Comparison of ENCODE assay signal across 8 mouse cellular contexts in the genomic region with DNA sequence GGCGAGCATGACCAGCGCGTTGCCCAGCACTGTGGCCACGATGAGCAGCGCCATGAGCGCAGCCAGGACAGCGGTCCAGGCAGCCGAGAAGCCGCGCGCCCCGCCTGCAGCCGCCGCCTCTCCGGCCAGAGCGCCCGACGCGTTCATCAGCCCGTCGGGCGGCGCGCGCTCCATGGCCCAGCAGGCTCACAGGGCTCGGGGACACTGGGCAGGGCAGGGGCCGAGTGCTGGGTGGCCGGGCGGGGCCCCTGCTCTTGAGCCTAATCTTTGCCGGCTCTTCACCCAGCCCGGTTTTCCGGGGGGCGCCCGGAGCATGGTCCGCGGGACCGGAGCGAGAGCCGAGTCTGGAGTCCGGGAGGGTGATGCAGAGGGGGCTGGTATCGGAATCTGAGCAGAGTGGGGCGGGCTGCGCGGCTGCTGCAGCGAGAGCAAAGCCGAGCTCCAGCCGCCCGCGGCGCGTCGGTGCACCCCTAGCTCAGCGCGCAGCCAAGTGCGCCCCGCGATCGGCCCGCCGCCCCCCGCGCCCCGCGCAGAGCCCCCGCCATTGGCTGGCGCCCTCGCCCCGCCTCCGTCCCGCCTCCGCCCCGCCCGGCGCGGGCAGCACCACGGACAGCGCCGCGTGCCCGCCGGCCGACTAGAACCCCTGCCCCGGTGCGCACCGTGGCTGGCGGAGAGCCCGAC. TPM values are rescaled to one million over a fixed set of nuclear protein-coding genes. Genes with fewer than 3 reads are reported as not detected.
DNase-seq lines count a peak whose midpoint lies in the region; ATAC-seq and TF ChIP-seq lines count a peak whose summit lies in the region.

Hrh3 (minus strand) TSS at position 511 of the 681 bp plus-strand sequence.

- peak within 1 kb of the TSS; percentile 45 for H3K9ac ChIP-seq in ES-E14 (ENCODE audit: insufficient read depth, low read depth, low read length, poor library complexity, severe bottlenecking)
- H3K9ac ChIP-seq in forebrain, embryonic 14.5 days (ENCODE audit: low read length), result peak within 1 kb of the TSS; percentile 62
- peak within 1 kb of the TSS; percentile 68 for H3K9ac ChIP-seq in hindbrain, embryonic 11.5 days (ENCODE audit: low read depth, low read length)

- H3K27ac ChIP-seq in ES-E14 (ENCODE audit: insufficient read depth, low read depth, low read length, poor library complexity, severe bottlenecking), result no peak within 1 kb of the TSS
- H3K27ac ChIP-seq in forebrain, embryonic 14.5 days (ENCODE audit: low read depth, low read length), result no peak within 1 kb of the TSS
- H3K27ac ChIP-seq in hindbrain, embryonic 11.5 days (ENCODE audit: low read depth, low read length), result 0 out of 2 replicates have a peak within 1 kb of the TSS, but pooled peaks have one; percentile 7

- WGBS in forebrain, embryonic 14.5 days, result under 1% methylated on average over 82 of the region's 87 CpGs
- WGBS in hindbrain, embryonic 11.5 days, result under 1% methylated on average over 37 of the region's 87 CpGs

- H3K4me2 ChIP-seq in forebrain, embryonic 14.5 days (ENCODE audit: low read length), result peak within 1 kb of the TSS; percentile 95
- H3K4me2 ChIP-seq in hindbrain, embryonic 11.5 days (replicated peaks; ENCODE audit: low read depth, low read length), result peak within 1 kb of the TSS; percentile 96

- peak within 1 kb of the TSS; percentile 70 to 81 for H3K4me3 ChIP-seq in ES-E14 (ENCODE audit: insufficient read depth in 1 of 2, low read depth in 1 of 2, low read length in 2 of 2, poor library complexity in 1 of 2, severe bottlenecking in 1 of 2)
- peak within 1 kb of the TSS; percentile 52 for H3K4me3 ChIP-seq in forebrain, embryonic 14.5 days (ENCODE audit: low read depth, low read length)
- H3K4me3 ChIP-seq in hindbrain, embryonic 11.5 days (ENCODE audit: low read depth, low read length), result peak within 1 kb of the TSS; percentile 54

- H3K27me3 ChIP-seq in forebrain, embryonic 14.5 days (replicated peaks; ENCODE audit: control insufficient read depth, insufficient read depth, low read length), result peaks cover 51% of the 10 kb centered on the region
- H3K27me3 ChIP-seq in hindbrain, embryonic 11.5 days (ENCODE audit: control insufficient read depth, insufficient read depth, low read length), result peaks cover 45% of the 10 kb centered on the region

- peak; percentile 83 for ATAC-seq in forebrain, embryonic 14.5 days
- ATAC-seq in hindbrain, embryonic 11.5 days (ENCODE audit: low FRiP score), result peak; percentile 76

- no peak for DNase-seq in ES-E14 (ENCODE audit: low read depth, low spot score)
- DNase-seq in c-Kit-positive CD71-positive TER-119-positive erythroid progenitor cells, embryonic 14.5 days (ENCODE audit: low spot score), result peak; percentile 35
- DNase-seq in forebrain, embryonic 14.5 days (ENCODE audit: low spot score), result peak; percentile 61
- DNase-seq in hindbrain, embryonic 11.5 days (ENCODE audit: low spot score), result peak; percentile 83
- peak; percentile 56 to 60 for DNase-seq in layer of hippocampus, postnatal 25 days (ENCODE audit: extremely low spot score in 1 of 2, low spot score in 1 of 2)
- DNase-seq in lung, postnatal 14 days, result peak; percentile 88
- peak; percentile 72 for DNase-seq in retina, embryonic 14.5 days (ENCODE audit: low spot score)
- peak; percentile 78 for DNase-seq in urinary bladder, postnatal 14 days (ENCODE audit: low spot score)

- peaks cover 4 to 25% of the 10 kb centered on the region in 2 experiments; a peak in 2 of 4 replicates for H3K4me1 ChIP-seq in ES-E14 (ENCODE audit: control insufficient read depth in 2 of 2, insufficient read depth in 2 of 2, low read length in 2 of 2, poor library complexity in 1 of 2)
- H3K4me1 ChIP-seq in forebrain, embryonic 14.5 days (ENCODE audit: control insufficient read depth, insufficient read depth, low read length), result peaks cover 20% of the 10 kb centered on the region; the same call in 1 of the 2 replicates
- H3K4me1 ChIP-seq in hindbrain, embryonic 11.5 days (replicated peaks; ENCODE audit: control insufficient read depth, insufficient read depth, low read length), result peaks cover 17% of the 10 kb centered on the region

- in situ Hi-C loops in ES-E14 (cut with MboI; ENCODE audit: low sequenced_read_pairs in 2 of 2, unreplicated experiment in 2 of 2), result no loop called here

- no peaks in the 10 kb centered on the region for H3K36me3 ChIP-seq in ES-E14 (ENCODE audit: control insufficient read depth, insufficient read depth, low read length, poor library complexity, severe bottlenecking)
- no peaks in the 10 kb centered on the region for H3K36me3 ChIP-seq in forebrain, embryonic 14.5 days (ENCODE audit: control insufficient read depth, insufficient read depth, low read length)
- H3K36me3 ChIP-seq in hindbrain, embryonic 11.5 days (ENCODE audit: control insufficient read depth, insufficient read depth, low read length), result no peaks in the 10 kb centered on the region

- no peaks in the 10 kb centered on the region for H3K9me3 ChIP-seq in ES-E14 (ENCODE audit: control insufficient read depth, insufficient read depth, low read depth, low read length)
- H3K9me3 ChIP-seq in forebrain, embryonic 14.5 days (replicated peaks; ENCODE audit: control insufficient read depth, low read length), result no peaks in the 10 kb centered on the region
- H3K9me3 ChIP-seq in hindbrain, embryonic 11.5 days (ENCODE audit: control insufficient read depth, low read length), result no peaks in the 10 kb centered on the region

TF ChIP-seq in ES-E14, 5 proteins besides CTCF, POLR2A, EP300 and RAD21:
- TF ChIP-seq HCFC1 (IDR thresholded peaks at IDR 0.05; ENCODE audit: borderline replicate concordance, insufficient read depth, low read length) (no peak; the same call in 1 of the 2 replicates), MAFK (IDR thresholded peaks at IDR 0.05; ENCODE audit: insufficient read depth, low read depth, low read length) (no peak), CHD2 (IDR thresholded peaks at IDR 0.05; ENCODE audit: low read depth, low read length) (no peak), ZC3H11A (IDR thresholded peaks at IDR 0.05; ENCODE audit: borderline replicate concordance, low read depth, low read length) (no peak), ZNF384 (IDR thresholded peaks at IDR 0.05; ENCODE audit: low read depth, low read length) (no peak)

RNA-seq across cellular contexts. Expression of gene Hrh3, which starts in this region (rescaled TPM):
- 0.49 and 1.1 TPM in 2 replicates for total RNA-seq in ES-E14 (2012; rRNA removed)
- 2.1 and 2.2 TPM in 2 replicates for polyA plus RNA-seq in forebrain, embryonic 14.5 days (2014; fragmentation: Nextera tagmentation; extraction: Ambion mirVana)
- 2.6 and 2.7 TPM in 2 replicates for polyA plus RNA-seq in hindbrain, embryonic 11.5 days (2014; fragmentation: Nextera tagmentation; extraction: Ambion mirVana)
- total RNA-seq in layer of hippocampus, postnatal 25 days (2021), result 10 to 100 TPM; 45.3 to 50.7 TPM

Comparison
In these comparisons a context has a peak if more than half of its experiments do, and no peak if none do; other contexts are left out.
1. RNA of gene Hrh3 (total RNA-seq): 45.3 to 50.7 TPM in layer of hippocampus, postnatal 25 days; 0.49 to 1.1 TPM in ES-E14; every median in the first group is over 10 times any median in the second.
2. Peak in every context shown above with its lines, with median percentiles within 50 percentile points of each other: H3K4me3 ChIP-seq and H3K9ac ChIP-seq.